Mouse (Mus musculus): ENCODE data around the gene Ranbp3l.

DNA sequence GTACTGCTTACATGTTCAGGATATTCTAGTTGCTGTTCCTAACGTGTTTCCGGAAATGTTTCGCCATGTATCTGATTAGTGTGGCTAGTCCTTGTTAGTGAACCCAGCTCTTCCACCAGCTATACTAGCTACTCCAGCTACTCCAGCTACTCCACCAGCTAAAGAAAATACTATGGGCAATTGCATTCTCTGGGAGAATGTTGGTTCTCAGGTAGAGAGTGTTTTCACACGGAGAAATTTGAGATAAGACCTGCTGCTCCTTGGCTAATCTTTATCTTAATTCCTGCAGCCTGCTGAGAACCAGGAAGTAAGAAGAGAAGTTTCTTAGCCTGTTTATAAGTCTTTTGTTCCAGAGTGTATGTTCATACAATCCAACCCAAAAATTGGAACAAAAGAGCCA, 112.5 kb downstream of the Ranbp3l start:
- TF ChIP-seq CTCF (IDR thresholded peaks at IDR 0.05; ENCODE audit: low read depth, low read length), result no peak
- no peak for TF ChIP-seq POLR2A (IDR thresholded peaks at IDR 0.05; ENCODE audit: insufficient read depth, low read length)
- no peak for TF ChIP-seq EP300 (IDR thresholded peaks at IDR 0.05; ENCODE audit: insufficient read depth, low read depth, low read length)

All from ES-Bruce4 (cell line).